Mouse (Mus musculus) olfactory bulb, adult 2 months (tissue): Measurements from ENCODE around the gene Higd2a. TPM values are rescaled to one million over a fixed set of nuclear protein-coding genes. Genes with fewer than 3 reads are reported as not detected.
"Not testable (repeated sequence)": the region's sequence is repeated elsewhere in the genome, so short reads cannot be mapped to it uniquely, and the experiment has no call there.

ENCODE experiments used
- H3K27ac ChIP-seq: fragments of 200-500 bp; 2 replicates; pipeline ENCODE4 v1.5.1; 2012; ENCODE audit warnings: low read depth, low read length; ENCODE audit not compliant: insufficient read depth
- H3K4me1 ChIP-seq: fragments of 200-500 bp; 2 replicates; pipeline ENCODE4 v1.6.1; 2012; ENCODE audit warnings: low read length; ENCODE audit not compliant: control insufficient read depth, insufficient read depth
- H3K4me3 ChIP-seq: fragments of 200-500 bp; 2 replicates; pipeline ENCODE4 v1.5.1; 2012; ENCODE audit warnings: mild to moderate bottlenecking, low read depth, low read length, moderate library complexity; ENCODE audit not compliant: insufficient read depth
- CTCF ChIP-seq: fragments of 200-500 bp; IDR thresholded peaks from 2 replicates; pipeline ENCODE4 v1.5.1; 2012; ENCODE audit warnings: low read depth, mild to moderate bottlenecking, low read length, moderate library complexity; ENCODE audit not compliant: insufficient read depth
- POLR2A ChIP-seq: fragments of 200-500 bp; IDR thresholded peaks from 2 replicates; pipeline ENCODE4 v1.6.1; 2012; ENCODE audit warnings: mild to moderate bottlenecking, low read depth, low read length, moderate library complexity; ENCODE audit not compliant: insufficient read depth
- WGBS: fragments of 180-500 bp; shearing (Covaris S2); methylation state at CpG from one replicate; pipeline ENCODE4 v1.1.7; 2018; 5-methylcytosine and 5-hydroxymethylcytosine counted together
- polyA plus RNA-seq: library from polyadenylated mRNA; stranded (reverse); fragments of >200 nt; gene quantifications from 2 replicates; pipeline ENCODE4 v1.2.4, GENCODE M21; 2012; ENCODE audit warnings: low replicate concordance; ENCODE audit not compliant: missing spikeins, insufficient read depth, insufficient read length

Higd2a gene
- polyA plus RNA-seq, 1 experiment, result not detected

GRCm38 (mm10) chr13:54608666-54609065 is 18.7 kb downstream of the Higd2a start:
- WGBS, result 3% methylated on average over 8 of the region's 8 CpGs
- Histone ChIP-seq H3K4me1 (peaks cover 22% of the 10 kb centered on the region), H3K4me3 (peak overlapping the region; percentile 34), H3K27ac (peak overlapping the region; percentile 32)
- no peak for TF ChIP-seq POLR2A
- no peak for TF ChIP-seq CTCF

- H3K4me1 ChIP-seq, result peaks cover 19% of the 10 kb centered on the region
- H3K4me3 ChIP-seq, result peak overlapping the region; percentile 34
- TF ChIP-seq CTCF (no peak), POLR2A (no peak)
- peak overlapping the region; percentile 32; the same call in 1 of the 2 replicates for H3K27ac ChIP-seq
- WGBS, result 10% methylated on average over 1 of the region's 1 CpGs
Measured at GRCm38 (mm10) chr13:54609301-54609700, 19.3 kb downstream of the Higd2a start.

GRCm38 (mm10) chr13:54610613-54610971 is 20.6 kb downstream of the Higd2a start:
- peaks cover 15% of the 10 kb centered on the region for H3K4me1 ChIP-seq
- H3K27ac ChIP-seq, result peak overlapping the region; percentile 96
- WGBS, result 4% methylated on average over 13 of the region's 13 CpGs
- TF ChIP-seq CTCF (no peak), POLR2A (no peak)
- peak overlapping the region; percentile 91 for H3K4me3 ChIP-seq

- Histone ChIP-seq H3K4me3 (peak within 1 kb of the TSS; percentile 91), H3K4me1 (peaks cover 15% of the 10 kb centered on the region), H3K27ac (peak within 1 kb of the TSS; percentile 96)
- WGBS, result under 1% methylated on average over 66 of the region's 66 CpGs
- TF ChIP-seq CTCF, result 0 out of 2 replicates have a peak, but pooled peaks have one; percentile 8
- TF ChIP-seq POLR2A, result peak; percentile 83
Measured at GRCm38 (mm10) chr13:54610972-54611754, 21.2 kb downstream of the Higd2a start, which contains the start of gene Cltb. Cltb (minus strand) TSS chr13:54611344.

- peaks cover 10% of the 10 kb centered on the region for H3K4me1 ChIP-seq
- H3K4me3 ChIP-seq, H3K27ac ChIP-seq: not testable (repeated sequence)
- 82% methylated on average over 8 of the region's 8 CpGs for whole genome bisulfite sequencing
Measured at GRCm38 (mm10) chr13:54613141-54613540, 23.1 kb downstream of the Higd2a start.

GRCm38 (mm10) chr13:54616307-54616706 is 26.3 kb downstream of the Higd2a start:
- TF ChIP-seq CTCF, result no peak
- TF ChIP-seq POLR2A, result no peak
- Histone ChIP-seq H3K4me1 (0 out of 2 replicates have a peak, but pooled peaks cover 4% of the 10 kb centered on the region), H3K4me3 (no peak overlapping the region), H3K27ac (no peak overlapping the region)
- WGBS, result 78% methylated on average over 8 of the region's 8 CpGs

- H3K4me3 ChIP-seq, result no peak overlapping the region
- TF ChIP-seq CTCF (no peak), POLR2A (no peak)
- WGBS, result 61% methylated on average over 6 of the region's 6 CpGs
- 0 out of 2 replicates have a peak, but pooled peaks cover 4% of the 10 kb centered on the region for H3K4me1 ChIP-seq
- no peak overlapping the region for H3K27ac ChIP-seq
Measured at GRCm38 (mm10) chr13:54616998-54617397, 27.0 kb downstream of the Higd2a start.

- peaks cover 11% of the 10 kb centered on the region; the same call in 1 of the 2 replicates for H3K4me1 ChIP-seq
- TF ChIP-seq POLR2A (peak; percentile 60; the same call in 1 of the 2 replicates), CTCF (peak; percentile 79)
- H3K27ac ChIP-seq, result peak within 1 kb of the TSS; percentile 56
- WGBS, result 9% methylated on average over 44 of the region's 44 CpGs
- H3K4me3 ChIP-seq, result peak within 1 kb of the TSS; percentile 78
Measured at GRCm38 (mm10) chr13:54621155-54621932, 31.3 kb downstream of the Higd2a start, which contains the start of gene Faf2. Faf2 (plus strand) TSS chr13:54621784.
